Mouse (Mus musculus) intestine, embryonic 16.5 days (tissue): ENCODE results near the gene Zcchc8. TPM values are rescaled to one million over a fixed set of nuclear protein-coding genes. Genes with fewer than 3 reads are reported as not detected.
A peak's percentile ranks its signal among the peaks of the same experiment; 100 is the strongest.

Experiments used
- ATAC-seq: fragments of 200-750 bp; cut with Nextera tagmentation; 2 replicates; pipeline ENCODE4 v1.8.0; 2017; ENCODE audit warnings: moderate TSS enrichment, moderate library complexity
- H3K27ac ChIP-seq: fragments of 300-500 bp; sonication (generic); 2 replicates; pipeline ENCODE4 v1.5.1; 2014; ENCODE audit warnings: mild to moderate bottlenecking, low read length
- H3K27me3 ChIP-seq: fragments of 300-500 bp; sonication (generic); replicated peaks from 2 replicates; pipeline ENCODE4 v1.6.1; 2014; ENCODE audit warnings: low read length, control low read depth, mixed read lengths; ENCODE audit not compliant: control insufficient read depth, insufficient read depth
- H3K36me3 ChIP-seq: fragments of 300-500 bp; sonication (generic); 2 replicates; pipeline ENCODE4 v1.6.1; 2014; ENCODE audit warnings: low read length, control low read depth; ENCODE audit not compliant: control insufficient read depth, insufficient read depth
- H3K4me1 ChIP-seq: fragments of 300-500 bp; sonication (generic); 2 replicates; pipeline ENCODE4 v1.6.1; 2014; ENCODE audit warnings: low read length, control low read depth, mixed read lengths; ENCODE audit not compliant: control insufficient read depth, insufficient read depth
- H3K4me2 ChIP-seq: fragments of 300-500 bp; sonication (generic); 2 replicates; pipeline ENCODE4 v1.6.1; 2014; ENCODE audit warnings: low read depth, low read length, control low read depth
- H3K4me3 ChIP-seq: fragments of 300-500 bp; sonication (generic); 2 replicates; pipeline ENCODE4 v1.5.1; 2014; ENCODE audit warnings: mild to moderate bottlenecking, low read length
- H3K9ac ChIP-seq: fragments of 300-500 bp; sonication (generic); 2 replicates; pipeline ENCODE4 v1.6.1; 2014; ENCODE audit warnings: low read depth, low read length
- H3K9me3 ChIP-seq: fragments of 300-500 bp; sonication (generic); 2 replicates; pipeline ENCODE4 v1.6.1; 2016; ENCODE audit warnings: low read length, control low read depth; ENCODE audit not compliant: control insufficient read depth
- WGBS: fragments of 180-500 bp; shearing (Covaris S2); extraction: QIAGEN DNeasy Blood & Tissue Kit; methylation state at CpG from one replicate; pipeline ENCODE4 v1.1.7; 2014; 5-methylcytosine and 5-hydroxymethylcytosine counted together
- polyA plus RNA-seq: library from polyadenylated mRNA; unstranded; fragments of >200 nt; fragmentation: Nextera tagmentation; extraction: Ambion mirVana; gene quantifications from 2 replicates; pipeline ENCODE4 v1.2.1, GENCODE M21; 2015

Gene Zcchc8
- polyA plus RNA-seq, 1 experiment from 2014 or later: 54.8 TPM

GRCm38 (mm10) chr5:123671473-123671820 is 49.5 kb downstream of the Zcchc8 start:
- Histone ChIP-seq H3K4me2 (no peak overlapping the region), H3K4me3 (no peak overlapping the region), H3K27ac (no peak overlapping the region), H3K9ac (no peak overlapping the region), H3K27me3 (no peaks in the 10 kb centered on the region), H3K36me3 (no peaks in the 10 kb centered on the region), H3K4me1 (peaks cover 23% of the 10 kb centered on the region), H3K9me3 (no peaks in the 10 kb centered on the region)
- ATAC-seq: no peak
- 86% methylated on average over 3 of the region's 3 CpGs for WGBS

- Histone ChIP-seq H3K9me3 (no peaks in the 10 kb centered on the region), H3K27me3 (no peaks in the 10 kb centered on the region), H3K9ac (peak overlapping the region; percentile 1; the same call in 1 of the 2 replicates), H3K36me3 (no peaks in the 10 kb centered on the region), H3K4me2 (no peak overlapping the region), H3K4me1 (peaks cover 23% of the 10 kb centered on the region), H3K4me3 (no peak overlapping the region), H3K27ac (no peak overlapping the region)
- ATAC-seq: peak; percentile 40; the same call in 1 of the 2 replicates
- WGBS: 42% methylated on average over 14 of the region's 14 CpGs
Measured at GRCm38 (mm10) chr5:123670800-123671472, 50.0 kb downstream of the Zcchc8 start.

- Histone ChIP-seq H3K36me3 (no peaks in the 10 kb centered on the region), H3K9ac (peak overlapping the region; percentile 1; the same call in 1 of the 2 replicates), H3K9me3 (no peaks in the 10 kb centered on the region), H3K4me2 (no peak overlapping the region), H3K27ac (0 out of 2 replicates have a peak overlapping the region, but pooled peaks have one; percentile 37), H3K4me1 (peaks cover 23% of the 10 kb centered on the region), H3K4me3 (no peak overlapping the region), H3K27me3 (no peaks in the 10 kb centered on the region)
- no peak for ATAC-seq
- 72% methylated on average over 9 of the region's 9 CpGs for WGBS
Measured at GRCm38 (mm10) chr5:123669991-123670799, 50.7 kb downstream of the Zcchc8 start.

DNA sequence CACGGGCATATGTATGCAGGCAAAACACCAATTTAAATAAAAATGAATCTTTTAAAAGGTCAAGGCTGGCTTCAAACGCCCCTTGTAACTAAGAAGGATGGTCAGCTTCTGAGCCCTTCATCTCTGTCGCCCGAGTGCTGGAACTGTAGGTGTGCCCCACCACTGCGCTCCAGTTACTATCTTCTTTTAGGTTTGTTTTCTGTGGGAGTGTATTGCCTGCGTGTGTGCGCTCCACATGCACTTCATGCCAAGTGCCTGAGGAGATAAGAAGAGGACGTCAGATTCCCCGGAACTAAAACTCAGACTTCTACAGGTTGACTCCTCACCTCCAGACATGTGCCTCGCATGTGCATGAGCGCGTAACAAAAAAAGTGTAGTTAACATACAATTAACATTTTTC is 53.0 kb downstream of the Zcchc8 start:
- ATAC-seq: no peak
- Histone ChIP-seq H3K27ac (no peak overlapping the region), H3K36me3 (no peaks in the 10 kb centered on the region), H3K27me3 (no peaks in the 10 kb centered on the region), H3K9ac (no peak overlapping the region), H3K4me1 (peaks cover 23% of the 10 kb centered on the region), H3K9me3 (no peaks in the 10 kb centered on the region), H3K4me2 (no peak overlapping the region), H3K4me3 (no peak overlapping the region)
- WGBS: 74% methylated on average over 12 of the region's 12 CpGs

DNA sequence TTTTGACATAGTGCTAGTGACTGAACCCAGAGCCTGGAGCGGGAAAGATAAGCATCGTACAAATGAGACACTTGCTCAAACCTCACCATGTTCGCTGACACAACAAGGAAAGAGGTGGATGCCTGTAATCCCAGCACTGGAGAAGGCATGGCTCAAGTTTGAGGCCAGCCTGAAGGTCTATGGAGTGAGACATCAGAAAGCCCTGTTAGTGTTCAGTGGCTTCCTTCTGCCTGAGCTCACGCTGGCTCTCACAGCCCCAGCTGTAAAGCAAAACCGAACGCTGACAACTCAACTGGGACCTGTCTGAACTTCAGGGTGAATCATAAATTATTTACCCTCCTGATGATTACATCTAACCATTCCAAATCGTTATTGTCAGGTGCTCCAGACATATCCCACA is 54.9 kb downstream of the Zcchc8 start:
- Histone ChIP-seq H3K4me1 (peaks cover 19% of the 10 kb centered on the region), H3K27ac (no peak overlapping the region), H3K4me2 (no peak overlapping the region), H3K4me3 (no peak overlapping the region), H3K27me3 (no peaks in the 10 kb centered on the region), H3K36me3 (no peaks in the 10 kb centered on the region), H3K9me3 (no peaks in the 10 kb centered on the region), H3K9ac (no peak overlapping the region)
- no peak for ATAC-seq
- 75% methylated on average over 7 of the region's 7 CpGs for WGBS

GRCm38 (mm10) chr5:123664329-123664728 is 56.6 kb downstream of the Zcchc8 start:
- Histone ChIP-seq H3K27me3 (no peaks in the 10 kb centered on the region), H3K9me3 (no peaks in the 10 kb centered on the region), H3K4me2 (no peak overlapping the region), H3K36me3 (no peaks in the 10 kb centered on the region), H3K4me1 (peaks cover 11% of the 10 kb centered on the region; the same call in 1 of the 2 replicates), H3K4me3 (no peak overlapping the region), H3K27ac (no peak overlapping the region), H3K9ac (no peak overlapping the region)
- 70% methylated on average over 7 of the region's 7 CpGs for WGBS
- no peak for ATAC-seq

DNA sequence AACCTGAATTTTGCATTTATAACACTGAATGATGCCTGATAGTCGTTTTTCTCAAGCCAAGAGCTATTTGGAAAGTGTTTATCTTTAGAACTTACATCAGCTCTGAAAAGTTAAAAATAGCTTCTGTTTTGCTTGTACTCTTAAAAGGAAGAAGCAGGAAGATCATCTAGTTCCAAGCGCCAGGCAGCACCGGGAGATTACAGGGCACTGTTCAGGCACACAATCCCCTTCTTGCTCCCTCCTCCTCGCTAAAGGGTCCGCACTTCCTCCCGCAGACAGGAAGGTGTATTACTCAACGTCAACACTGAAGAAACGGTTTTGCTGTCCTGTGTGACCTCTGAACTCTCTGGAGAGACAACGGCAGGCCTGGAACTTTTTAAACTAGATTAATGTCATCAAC is 58.8 kb downstream of the Zcchc8 start:
- ATAC-seq: peak; percentile 42; the same call in 1 of the 2 replicates
- 27% methylated on average over 9 of the region's 9 CpGs for WGBS
- Histone ChIP-seq H3K4me2 (no peak overlapping the region), H3K9me3 (no peaks in the 10 kb centered on the region), H3K27ac (peak overlapping the region; percentile 58), H3K36me3 (no peaks in the 10 kb centered on the region), H3K4me3 (no peak overlapping the region), H3K9ac (no peak overlapping the region), H3K27me3 (no peaks in the 10 kb centered on the region), H3K4me1 (0 out of 2 replicates have a peak, but pooled peaks cover 4% of the 10 kb centered on the region)

GRCm38 (mm10) chr5:123661602-123662001 is 59.3 kb downstream of the Zcchc8 start:
- Histone ChIP-seq H3K4me3 (no peak overlapping the region), H3K4me2 (no peak overlapping the region), H3K27ac (peak overlapping the region; percentile 58), H3K9me3 (no peaks in the 10 kb centered on the region), H3K9ac (no peak overlapping the region), H3K27me3 (no peaks in the 10 kb centered on the region), H3K4me1 (0 out of 2 replicates have a peak, but pooled peaks cover 4% of the 10 kb centered on the region), H3K36me3 (no peaks in the 10 kb centered on the region)
- 53% methylated on average over 3 of the region's 3 CpGs for WGBS
- peak; percentile 33; the same call in 1 of the 2 replicates for ATAC-seq

DNA sequence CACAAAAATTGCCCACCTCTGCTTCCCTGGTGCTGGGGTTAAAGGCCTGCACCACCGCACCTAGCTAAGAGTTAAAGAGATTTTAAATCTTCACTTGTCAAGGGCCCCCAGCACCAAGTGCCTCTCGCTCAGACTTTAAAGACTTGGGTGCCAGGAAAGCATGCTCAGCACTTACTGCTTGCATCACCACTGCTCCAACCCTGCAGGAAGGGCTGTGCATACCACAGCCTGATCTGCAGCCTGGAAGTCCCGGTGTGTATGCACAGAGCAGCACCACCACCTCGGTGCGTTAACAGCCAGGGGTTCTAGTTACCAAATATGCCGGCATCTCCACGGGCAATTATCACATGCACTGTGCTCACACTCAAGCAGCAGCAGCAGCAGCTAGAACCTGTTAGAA is 63.2 kb downstream of the Zcchc8 start:
- Histone ChIP-seq H3K27me3 (no peaks in the 10 kb centered on the region), H3K4me1 (0 out of 2 replicates have a peak, but pooled peaks cover 4% of the 10 kb centered on the region), H3K9me3 (no peaks in the 10 kb centered on the region), H3K9ac (no peak overlapping the region), H3K4me2 (no peak overlapping the region), H3K36me3 (no peaks in the 10 kb centered on the region), H3K4me3 (no peak overlapping the region), H3K27ac (no peak overlapping the region)
- 46% methylated on average over 7 of the region's 7 CpGs for WGBS
- no peak for ATAC-seq
